Mouse (Mus musculus): ENCODE measurements around the gene Smarce1.
"Not testable (repeated sequence)": the region's sequence is repeated elsewhere in the genome, so short reads cannot be mapped to it uniquely, and the experiment has no call there.

Smarce1 gene

DNA sequence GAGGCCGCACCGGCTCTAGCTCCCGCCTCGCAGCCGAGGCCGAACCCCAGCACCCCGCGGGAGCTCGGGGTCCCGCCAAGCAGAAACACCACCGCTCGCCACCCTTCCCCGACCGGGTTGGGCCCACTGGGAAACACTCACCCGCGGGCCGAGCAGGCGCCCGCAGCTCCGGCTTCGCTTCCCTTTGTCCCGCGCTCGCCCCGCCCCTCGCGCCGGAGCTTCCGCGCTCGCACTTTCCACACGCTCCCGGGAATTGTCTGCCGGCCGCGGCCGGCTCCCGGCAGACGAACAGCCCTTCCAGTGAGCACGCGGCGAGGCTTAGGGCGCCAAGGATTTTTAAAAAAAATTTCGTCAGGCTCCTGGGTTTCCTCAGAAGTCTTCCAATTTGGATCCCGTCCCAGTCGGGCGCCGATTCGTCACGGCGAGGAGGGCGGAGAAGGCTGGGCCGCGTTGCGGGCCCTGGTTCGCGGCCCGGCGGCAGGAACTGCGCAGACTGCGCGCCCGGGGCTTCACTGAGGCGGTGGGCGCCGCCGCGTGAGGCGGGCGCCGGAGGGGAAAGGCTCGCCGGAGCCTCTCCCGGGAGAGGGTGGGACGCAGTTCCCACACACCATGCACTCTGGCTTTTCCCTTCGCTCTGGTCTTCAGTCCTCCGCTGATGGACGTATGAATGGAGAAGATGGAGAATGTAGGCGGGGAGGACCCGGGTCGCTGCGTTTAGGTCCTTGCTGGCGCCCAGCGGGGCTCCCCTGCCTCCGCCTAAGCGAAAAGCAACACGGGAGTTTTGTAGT, at the start of gene Smarce1:
Gene Smarce1 (minus strand): TSS at position 757 of the 788 bp plus-strand sequence.
- DNase-seq (ENCODE audit: low spot score): peak; percentile 77

DNA sequence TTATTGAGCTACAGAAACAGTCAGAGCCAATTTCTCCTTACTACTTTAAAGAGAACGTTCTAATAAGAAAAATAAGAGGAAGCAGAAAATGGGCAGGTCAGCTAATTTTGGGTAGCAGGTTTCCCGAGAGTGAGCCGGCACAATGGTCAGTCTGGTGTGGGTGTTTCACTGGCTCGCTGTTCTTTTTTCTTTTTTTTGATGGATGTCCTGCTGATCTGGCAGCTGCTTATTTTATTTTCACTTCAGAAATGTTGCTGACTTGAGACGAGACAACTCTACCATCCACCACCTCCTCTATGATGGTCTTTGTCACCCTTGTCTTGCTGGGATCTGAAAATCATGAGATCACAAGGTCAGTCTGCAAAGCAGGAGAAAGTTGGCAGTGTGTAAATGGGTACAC, 49.2 kb upstream of the Smarce1 start:
- DNase-seq (ENCODE audit: low spot score): no peak

DNA sequence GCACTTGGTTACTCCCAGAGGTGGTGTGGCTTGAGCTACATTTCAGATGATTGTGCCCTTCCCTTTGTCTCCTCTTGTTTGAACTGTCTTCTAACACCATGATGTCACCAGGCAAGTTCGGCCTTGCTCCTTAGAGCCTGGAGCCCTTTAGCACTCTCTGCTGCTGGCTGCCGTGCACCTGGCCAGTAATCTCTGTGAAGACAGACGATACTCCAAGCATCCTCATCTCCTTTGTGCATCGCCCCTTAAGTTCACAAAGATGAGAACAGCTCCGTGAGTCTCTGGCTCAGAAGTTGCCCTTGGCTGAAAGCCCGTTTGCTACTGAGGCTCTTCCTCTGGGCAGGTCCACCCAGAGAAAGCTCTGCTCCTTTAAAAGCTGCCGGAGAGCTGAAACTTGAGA, 46.0 kb upstream of the Smarce1 start:
- no peak for DNase-seq (ENCODE audit: low spot score)

DNA sequence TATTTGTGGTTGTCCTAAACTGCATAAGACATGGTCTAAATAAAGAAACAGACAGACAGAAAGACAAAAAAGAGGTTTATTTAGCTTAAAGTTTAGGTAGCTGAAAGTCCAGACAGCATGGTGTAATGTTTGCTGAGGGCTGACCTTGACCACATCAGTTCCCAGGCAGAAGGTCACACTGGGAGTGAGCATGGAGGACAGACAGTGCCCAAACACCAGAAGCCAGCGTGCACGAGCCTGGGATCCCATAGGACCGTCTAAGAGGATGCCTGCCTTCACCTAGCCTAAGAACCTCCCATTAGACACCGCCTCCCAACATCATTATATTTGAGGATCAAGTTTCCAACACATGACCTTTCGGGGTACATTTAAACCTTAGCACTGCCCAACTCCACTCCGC, 44.8 kb upstream of the Smarce1 start:
- DNase-seq (ENCODE audit: low spot score): no peak

DNA sequence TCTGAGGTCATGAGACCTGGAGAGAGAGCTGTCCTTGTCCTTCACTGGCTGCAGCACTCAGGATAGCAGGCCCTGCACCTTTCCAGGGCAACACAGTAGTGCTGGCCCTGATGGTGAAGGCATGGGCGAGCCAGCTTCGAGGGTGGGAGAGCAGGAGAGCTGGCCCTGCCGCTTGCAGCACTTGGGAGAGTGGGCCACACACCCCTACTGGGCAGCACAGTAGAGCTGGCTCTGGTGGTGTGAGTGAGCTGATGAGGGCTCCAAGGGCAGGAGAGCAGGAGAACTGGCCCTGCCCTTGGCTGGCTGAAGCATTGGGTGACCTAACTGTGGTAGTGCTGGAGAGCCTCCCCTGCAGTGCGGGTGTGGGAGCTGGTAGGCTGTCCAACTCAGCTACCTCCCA, 41.9 kb upstream of the Smarce1 start:
- DNase-seq (ENCODE audit: low spot score): no peak

DNA sequence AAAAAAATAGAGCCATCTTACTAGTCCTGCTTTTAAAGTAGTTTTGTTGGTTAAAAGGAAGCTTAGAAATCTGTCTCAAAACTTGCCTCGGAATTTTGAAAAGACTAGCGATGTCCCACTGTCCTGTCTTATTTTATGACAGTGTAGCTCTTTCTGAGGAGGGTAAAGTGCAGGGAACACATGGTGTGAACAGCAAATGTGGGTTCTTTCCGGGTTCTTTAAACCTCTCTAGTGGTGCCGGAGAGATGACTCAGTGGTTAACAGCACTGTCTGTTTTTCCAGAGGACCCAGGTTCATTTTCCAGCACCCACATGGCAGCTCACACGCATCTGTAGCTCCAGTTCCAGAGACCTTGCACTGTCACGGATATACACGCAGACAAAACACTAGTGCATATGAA, 38.4 kb upstream of the Smarce1 start:
- DNase-seq (ENCODE audit: low spot score): no peak

DNA sequence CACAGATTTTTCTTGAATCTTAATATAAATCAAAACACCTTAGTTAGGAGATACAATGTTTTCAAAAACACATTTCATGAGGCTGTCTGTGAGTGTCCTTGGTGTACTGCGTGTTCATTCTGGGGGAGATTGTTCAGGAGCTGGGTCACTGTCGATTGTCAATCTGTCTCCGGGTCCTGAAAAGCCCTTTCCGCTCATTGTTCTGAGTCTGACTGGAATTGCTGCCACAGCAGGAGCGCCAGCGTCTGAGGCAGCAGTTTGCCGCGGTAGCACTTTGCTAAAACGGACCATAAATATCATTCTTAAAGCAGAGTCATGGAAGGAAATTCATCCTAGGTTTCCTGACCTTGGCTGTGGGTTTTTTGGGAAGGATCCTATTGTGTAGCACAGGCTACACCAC, 35.0 kb upstream of the Smarce1 start:
- DNase-seq (ENCODE audit: low spot score): peak; percentile 23

DNA sequence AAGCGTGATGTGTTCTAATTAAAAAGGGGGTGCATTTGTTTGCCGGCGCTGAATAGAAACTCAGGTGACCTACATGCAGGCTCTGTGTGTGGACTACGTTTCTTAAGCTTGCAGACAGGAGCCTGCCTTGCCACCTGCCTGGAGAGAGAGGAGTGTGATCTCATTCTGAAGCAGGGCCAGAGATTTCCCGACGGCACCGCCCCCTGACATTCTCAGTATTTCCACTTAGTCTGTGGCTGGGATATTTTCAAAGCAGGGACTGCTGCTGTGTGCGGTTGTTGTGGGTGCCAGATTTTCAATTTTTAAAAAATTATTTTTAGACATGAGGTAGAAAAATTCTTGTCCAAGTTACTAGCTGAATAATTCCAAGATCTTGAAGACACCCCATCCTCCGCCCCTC, 34.4 kb upstream of the Smarce1 start:
- DNase-seq (ENCODE audit: low spot score): no peak

DNA sequence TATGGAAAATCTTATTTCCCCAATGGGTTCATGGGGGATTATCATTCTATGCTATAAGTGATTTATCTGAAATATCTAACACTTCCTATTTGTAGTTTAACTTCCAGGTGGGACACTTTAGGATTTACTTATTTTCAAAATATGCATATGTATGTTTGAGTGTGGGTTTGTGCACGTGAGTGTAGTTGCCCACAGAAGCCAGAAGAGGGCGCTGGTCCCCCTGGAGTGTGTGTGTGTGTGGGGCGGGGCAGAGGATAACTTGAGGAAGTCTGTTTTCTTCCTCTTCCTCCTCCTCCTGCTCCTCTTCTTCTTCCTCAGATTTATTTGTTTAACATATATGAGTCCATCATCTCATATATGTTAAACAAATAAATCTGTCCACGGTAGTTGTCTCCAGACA, 25.4 kb upstream of the Smarce1 start:
- DNase-seq (ENCODE audit: low spot score): no peak

DNA sequence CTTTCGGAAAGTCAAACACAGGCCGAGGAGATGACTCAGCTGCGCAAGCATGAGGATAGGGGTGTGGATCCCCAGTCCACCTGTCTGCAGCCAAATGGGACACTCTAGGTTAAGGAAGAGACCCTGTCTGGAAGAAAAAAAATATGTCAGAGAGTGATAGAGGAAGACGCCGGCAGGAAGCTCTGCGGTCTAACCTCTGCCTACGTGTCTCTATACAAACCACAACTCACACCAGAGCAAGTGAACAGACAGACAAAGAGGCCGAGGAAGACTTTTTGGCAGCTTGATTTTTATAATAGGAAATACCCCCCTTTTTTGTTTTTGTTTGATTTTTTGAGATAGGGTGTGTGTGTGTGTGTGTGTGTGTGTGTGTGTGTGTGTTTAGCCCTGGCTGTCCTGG, 24.5 kb upstream of the Smarce1 start:
- DNase-seq (ENCODE audit: low spot score): no peak

DNA sequence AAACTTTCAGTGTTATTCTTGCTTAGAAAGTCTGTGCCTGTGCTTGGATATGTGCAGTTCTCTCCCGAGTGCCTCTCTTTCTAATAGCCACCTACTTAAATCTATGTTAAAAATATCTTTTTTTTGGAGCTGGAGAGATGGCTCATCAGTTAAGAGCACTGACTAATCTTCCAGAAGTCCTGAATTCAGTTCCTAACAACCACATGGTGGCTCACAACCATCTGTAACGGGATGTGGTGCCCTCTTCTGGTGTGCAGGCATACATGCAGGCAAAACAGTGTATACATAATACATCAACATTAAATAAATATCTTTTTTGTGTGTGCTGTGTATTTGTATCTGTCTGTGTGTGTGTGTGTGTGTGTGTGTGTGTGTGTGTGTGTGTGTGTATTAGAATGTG, 23.1 kb upstream of the Smarce1 start:
- no peak for DNase-seq (ENCODE audit: low spot score)

DNA sequence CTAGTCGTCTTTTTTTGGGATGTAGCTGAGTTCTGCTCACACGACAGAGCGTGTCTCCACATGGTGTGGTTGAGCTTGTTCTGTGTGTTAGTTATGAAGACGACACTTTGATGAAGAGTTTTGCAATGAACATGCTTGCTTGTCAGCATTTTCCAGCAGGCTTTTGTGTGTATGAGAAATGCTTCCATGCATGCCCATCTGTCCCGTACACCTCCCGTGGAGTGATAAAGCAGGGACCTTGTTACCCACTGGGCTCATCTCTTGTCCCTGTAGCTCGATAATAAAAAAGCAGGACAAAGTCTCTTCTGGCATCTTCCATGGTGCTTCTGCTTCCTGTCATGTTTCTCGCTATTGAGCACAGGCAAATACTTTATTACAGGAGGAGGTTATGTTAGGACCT, 21.9 kb upstream of the Smarce1 start:
- no peak for DNase-seq (ENCODE audit: low spot score)

DNA sequence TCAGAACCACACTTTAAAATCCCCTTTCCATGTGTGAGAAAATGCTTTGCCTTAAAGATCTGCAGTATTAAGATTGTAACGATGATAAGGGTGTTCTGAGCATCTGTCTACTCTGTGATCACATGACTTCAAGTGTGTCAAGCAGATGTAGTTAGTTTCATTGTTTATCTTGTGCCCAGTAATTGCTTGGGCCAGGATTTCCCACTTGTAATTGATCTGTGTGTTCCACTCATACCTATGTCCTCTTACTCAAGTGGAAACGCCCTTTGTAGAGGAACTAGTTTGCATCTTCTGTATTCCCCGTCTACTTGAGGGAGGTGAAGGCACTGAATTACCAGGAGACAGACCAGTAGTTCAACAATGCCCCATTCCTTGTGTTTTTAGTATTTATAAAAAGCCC, 19.8 kb upstream of the Smarce1 start:
- no peak for DNase-seq (ENCODE audit: low spot score)

DNA sequence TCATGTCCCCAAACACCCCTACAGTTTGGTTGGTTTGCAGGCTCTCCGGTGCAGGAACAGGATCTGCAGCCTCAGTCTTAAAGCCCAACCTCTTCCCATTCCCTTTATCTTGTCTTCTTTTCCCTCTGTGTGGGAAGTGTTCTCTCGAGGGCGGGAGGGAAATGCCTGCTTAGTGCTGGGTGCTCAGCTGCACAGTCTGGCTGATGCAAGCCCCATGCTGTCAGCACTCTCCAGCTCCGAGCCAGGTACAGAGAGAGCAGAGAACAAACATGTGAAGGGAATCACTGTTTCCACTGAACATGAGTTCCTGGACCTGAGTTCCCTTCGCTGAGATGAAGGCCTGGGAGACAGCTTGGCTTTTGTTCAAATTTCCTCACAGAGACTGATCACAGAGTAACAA, 19.4 kb upstream of the Smarce1 start:
- DNase-seq (ENCODE audit: low spot score): no peak

DNA sequence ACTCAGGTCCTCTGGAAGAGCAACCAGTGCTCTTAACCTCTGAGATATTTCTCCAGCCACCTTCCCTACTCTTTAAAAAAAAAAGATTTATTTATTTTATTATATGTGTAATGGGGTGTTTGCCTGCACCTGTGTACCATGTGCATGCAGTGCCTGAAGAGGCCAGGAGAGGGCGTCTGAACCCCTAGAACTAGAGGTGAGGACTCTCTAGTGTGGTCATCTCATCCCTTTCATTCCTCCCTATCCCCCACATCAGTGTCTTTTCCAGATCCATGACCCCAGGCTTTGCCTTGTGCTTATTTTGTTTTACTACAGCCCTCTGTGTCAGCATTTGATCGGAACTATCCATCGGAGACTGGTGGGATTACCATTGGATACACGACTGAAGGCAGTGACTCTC, 18.3 kb upstream of the Smarce1 start:
- DNase-seq (ENCODE audit: low spot score): peak; percentile 35

DNA sequence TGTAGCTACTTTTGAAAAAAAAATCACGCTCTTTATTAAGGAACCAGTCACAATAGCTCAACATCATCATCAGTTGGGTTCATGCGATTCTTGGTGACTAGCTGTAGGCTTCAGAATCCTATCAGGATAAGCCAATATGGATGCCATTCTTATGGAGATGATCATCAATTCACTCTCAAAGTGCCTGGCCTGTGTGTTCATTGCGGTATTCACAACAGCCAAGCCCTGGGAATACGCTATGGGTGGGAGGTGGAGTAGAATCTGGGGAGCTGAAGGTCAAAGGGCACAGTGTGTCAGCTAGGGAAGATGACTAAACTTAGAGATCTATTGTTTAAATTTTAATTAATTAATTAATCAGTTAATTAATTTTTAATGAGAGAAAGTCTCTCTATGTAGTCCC, 17.1 kb upstream of the Smarce1 start:
- no peak for DNase-seq (ENCODE audit: low spot score)

DNA sequence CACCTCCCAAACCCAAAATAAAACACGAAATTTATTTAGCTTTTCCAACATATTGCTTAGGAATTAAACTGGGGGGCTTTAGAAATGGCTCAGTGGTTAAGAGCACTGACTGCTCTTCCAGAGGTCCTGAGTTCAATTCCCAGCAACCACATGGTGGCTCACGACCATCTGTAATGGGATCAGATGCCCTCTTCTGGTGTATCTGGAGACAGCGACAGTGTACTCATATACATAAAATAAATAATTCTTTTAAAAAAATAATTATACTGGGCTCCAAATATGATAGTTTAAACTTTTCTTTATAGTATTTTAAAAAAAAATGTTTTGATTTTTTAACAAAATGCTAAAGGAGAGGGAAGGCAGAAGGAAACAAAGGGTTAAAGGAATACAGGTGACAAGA, 13.7 kb upstream of the Smarce1 start:
- DNase-seq (ENCODE audit: low spot score): not testable (repeated sequence)

DNA sequence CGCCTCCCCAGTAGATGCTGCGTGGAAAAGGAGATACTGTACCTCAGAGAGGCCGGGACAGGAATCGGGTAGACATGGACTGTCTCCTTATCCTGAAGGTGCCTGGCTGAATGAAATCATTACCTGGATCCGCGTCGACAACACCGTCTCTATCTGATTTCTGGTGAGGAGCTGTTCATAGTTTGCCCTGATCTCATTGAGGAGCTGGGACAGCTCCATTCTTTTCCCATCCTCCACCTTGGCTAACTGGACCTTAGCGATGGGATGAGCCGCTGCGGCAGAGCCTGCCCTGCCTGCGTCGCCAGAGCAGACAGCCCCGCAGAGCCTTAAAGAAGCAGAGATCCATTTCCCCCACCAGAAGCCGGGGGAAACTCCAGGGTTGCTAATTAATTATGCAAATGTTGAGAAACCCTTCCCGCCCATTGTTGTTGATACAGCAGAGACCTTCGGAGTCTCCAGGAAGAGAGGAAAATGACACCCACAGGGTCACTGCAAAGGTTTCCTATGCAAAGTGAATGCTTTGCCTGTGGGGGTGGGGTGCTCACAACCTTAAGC, 13.1 kb upstream of the Smarce1 start, which contains the start of gene Krt222:
Gene Krt222 (minus strand): TSS at position 266 of the 555 bp plus-strand sequence.
- DNase-seq (ENCODE audit: low spot score): peak; percentile 44

DNA sequence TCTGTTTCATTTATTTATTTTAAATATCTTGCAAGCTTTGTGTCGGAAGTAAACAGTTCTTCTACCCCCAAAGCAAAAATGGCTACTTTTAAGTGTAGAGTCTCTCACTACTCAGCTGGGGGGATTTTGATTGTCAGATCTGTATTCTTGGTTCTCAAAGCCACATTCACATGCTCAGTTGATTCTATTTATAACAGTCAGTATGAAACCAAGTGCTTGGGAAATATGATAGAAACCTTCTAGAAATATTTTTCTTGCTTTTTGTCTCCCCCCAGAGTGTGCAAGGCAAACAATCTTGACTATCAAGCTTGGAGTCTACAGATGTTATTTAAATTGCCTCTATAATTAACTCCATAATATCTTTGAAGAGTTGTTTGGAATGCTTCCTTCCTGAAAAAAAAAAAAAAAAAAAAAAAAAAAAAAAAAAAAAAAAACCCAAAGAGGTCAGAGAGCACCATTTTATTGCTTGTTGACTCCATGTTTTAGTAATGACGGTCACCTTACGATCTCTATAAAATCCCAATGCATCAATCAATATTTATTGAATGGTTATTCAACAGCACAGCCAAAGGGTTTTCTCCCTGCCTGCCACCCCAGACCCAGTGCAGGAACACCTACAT, 12.5 kb upstream of the Smarce1 start:
- no peak for DNase-seq (ENCODE audit: low spot score)

DNA sequence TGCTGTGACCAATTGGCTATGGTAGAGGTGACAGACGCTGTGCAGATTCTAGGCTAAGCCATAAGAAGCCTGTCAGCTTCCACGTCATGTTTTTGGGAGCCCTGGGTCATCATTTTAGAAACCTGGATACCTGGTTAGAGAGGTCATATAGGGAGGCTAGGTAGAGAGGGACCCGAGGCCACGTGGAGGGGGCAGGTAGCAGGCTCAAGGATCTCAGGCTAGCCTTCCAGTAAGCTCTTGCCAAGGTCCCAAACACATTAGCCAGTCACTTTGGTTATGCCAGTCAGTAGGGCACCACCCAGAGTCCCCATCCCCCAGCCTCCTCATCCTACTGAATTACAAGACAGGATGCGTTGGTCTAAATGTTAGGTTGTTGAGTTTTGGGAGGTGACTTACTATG, 11.2 kb upstream of the Smarce1 start:
- no peak for DNase-seq (ENCODE audit: low spot score)

DNA sequence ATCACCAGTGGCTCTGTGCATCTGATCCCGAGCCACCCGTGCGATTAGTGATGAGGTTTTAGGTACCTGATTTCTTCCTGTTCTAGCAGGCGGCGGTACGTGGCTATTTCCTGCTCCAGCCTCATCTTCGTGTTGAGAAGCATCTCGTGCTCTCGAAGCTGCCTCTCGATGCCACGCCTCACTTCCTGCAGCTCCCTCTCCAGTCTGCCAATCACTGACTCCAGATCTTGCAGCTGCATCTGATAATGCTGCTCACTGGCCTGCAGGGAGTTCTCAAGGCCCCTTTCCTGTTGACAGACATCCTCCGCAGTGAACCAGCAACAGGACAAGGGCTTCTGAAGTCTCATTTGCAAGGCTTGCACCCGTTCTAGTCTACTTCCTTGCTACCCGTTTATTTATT, 7.7 kb upstream of the Smarce1 start:
- DNase-seq (ENCODE audit: low spot score): peak; percentile 19

DNA sequence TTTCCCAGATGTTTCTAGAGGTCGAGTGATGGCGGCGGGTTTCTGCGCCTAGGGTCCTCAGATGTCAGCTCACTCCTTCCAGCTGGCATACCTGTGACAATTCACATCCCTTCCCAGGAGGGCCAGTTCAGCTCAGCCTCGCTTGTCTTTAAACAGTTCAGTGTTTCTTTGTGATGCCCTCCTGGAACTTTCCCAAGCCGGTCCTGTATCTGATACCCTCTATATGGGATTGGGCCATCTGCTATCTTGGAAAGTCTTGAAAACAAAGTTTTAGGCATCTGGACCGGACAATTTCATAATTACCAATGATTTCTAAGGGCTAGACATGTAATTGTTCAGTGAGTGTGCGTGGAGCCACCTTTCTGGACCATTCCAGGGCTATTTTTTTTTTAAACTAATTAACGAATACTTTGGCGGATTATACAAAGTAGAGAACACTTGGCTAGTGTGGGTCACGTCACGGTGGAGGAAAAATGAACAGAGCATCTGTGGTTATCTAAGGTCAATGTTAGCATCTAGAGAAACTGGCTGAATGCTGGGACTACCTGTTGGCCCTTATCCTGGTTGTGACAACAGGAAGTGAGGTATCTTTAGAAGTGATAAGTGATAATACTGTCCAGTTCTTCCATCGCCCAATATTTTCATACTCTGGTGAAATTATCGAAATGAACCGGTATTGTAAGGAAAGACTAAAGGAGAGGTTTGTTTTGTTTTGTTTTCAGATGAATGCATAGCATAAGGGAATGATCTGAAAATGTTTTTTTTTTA, 416 bp upstream of the Smarce1 start:
- no peak for DNase-seq (ENCODE audit: low spot score)
